Mouse (Mus musculus): ENCODE results near the gene Fam53b.

DNA sequence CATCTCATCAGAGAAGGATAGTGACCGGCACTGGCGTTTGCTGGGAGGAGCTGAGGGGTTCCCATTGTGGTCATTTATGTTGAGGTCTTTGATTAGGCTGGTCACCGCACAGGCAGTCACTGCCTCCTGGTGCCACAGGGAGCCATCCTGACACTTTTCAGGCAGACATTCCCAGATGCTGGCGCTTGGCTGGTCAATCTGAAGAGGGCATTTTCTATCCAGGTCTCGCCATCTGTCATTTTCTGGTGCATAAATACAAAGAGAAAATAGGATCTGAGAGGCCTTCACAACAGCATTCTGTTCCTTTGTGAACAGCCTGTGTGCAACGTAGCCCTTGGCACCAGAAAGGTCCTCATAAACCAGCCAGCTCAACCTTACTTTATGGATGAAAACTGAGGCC is 53.8 kb downstream of the Fam53b start:
- no peak for TF ChIP-seq GATA1 (IDR thresholded peaks at IDR 0.05; ENCODE audit: borderline replicate concordance, low read length)
- no peak for TF ChIP-seq FLI1 (IDR thresholded peaks at IDR 0.05; ENCODE audit: low read length)

All from megakaryocyte, embryonic 14.5 days (primary cell).